Mouse (Mus musculus) CH12.LX (cell line): ENCODE results near the gene Pnpla6.

Experiments used
- CHD2 ChIP-seq: IDR thresholded peaks from 2 replicates; pipeline ENCODE4 v1.6.1; 2011; ENCODE audit warnings: low read length, improper control_type of control experiment
- CTCF ChIP-seq, 2 experiments: IDR thresholded peaks in 1 of 2; conservative IDR thresholded peaks in 1 of 2; 2 replicates each; pipeline ENCODE4 v1.5.1; 2011 to 2012; ENCODE audit warnings: low read depth in 2 of 2, low read length in 2 of 2, improper control_type of control experiment in 1 of 2, inconsistent platforms in 1 of 2, mild to moderate bottlenecking in 1 of 2, moderate library complexity in 1 of 2
- ELF1 ChIP-seq: IDR thresholded peaks from 2 replicates; pipeline ENCODE4 v1.6.1; 2014; ENCODE audit warnings: low read depth, mild to moderate bottlenecking, inconsistent platforms, low read length, improper control_type of control experiment
- EP300 ChIP-seq: IDR thresholded peaks from 2 replicates; pipeline ENCODE4 v1.6.1; 2011; ENCODE audit warnings: low read length, improper control_type of control experiment
- HCFC1 ChIP-seq: IDR thresholded peaks from 2 replicates; pipeline ENCODE4 v1.6.1; 2012; ENCODE audit warnings: low read depth, mild to moderate bottlenecking, inconsistent platforms, low read length, improper control_type of control experiment
- MAX ChIP-seq: IDR thresholded peaks from 2 replicates; pipeline ENCODE4 v1.6.1; 2011; ENCODE audit warnings: low read length, improper control_type of control experiment
- MYC ChIP-seq: IDR thresholded peaks from 2 replicates; pipeline ENCODE4 v1.6.1; 2011; ENCODE audit warnings: low read depth, mild to moderate bottlenecking, improper control_type of control experiment, low read length
- PAX5 ChIP-seq: IDR thresholded peaks from 2 replicates; pipeline ENCODE4 v1.6.1; 2012; ENCODE audit warnings: low read length, inconsistent platforms, mixed read lengths
- POLR2A ChIP-seq: IDR thresholded peaks from 2 replicates; pipeline ENCODE4 v1.6.1; 2011; ENCODE audit warnings: low read depth, mild to moderate bottlenecking, improper control_type of control experiment, low read length
- POLR2AphosphoS2 ChIP-seq: IDR thresholded peaks from 2 replicates; pipeline ENCODE4 v1.6.1; 2011; ENCODE audit warnings: low read depth, low read length, improper control_type of control experiment
- RAD21 ChIP-seq: IDR thresholded peaks from 2 replicates; pipeline ENCODE4 v1.6.1; 2011; ENCODE audit warnings: low read depth, mild to moderate bottlenecking, low read length, improper control_type of control experiment, moderate library complexity
- USF1 ChIP-seq: IDR thresholded peaks from 2 replicates; pipeline ENCODE4 v1.6.1; 2014; ENCODE audit warnings: low read depth, mild to moderate bottlenecking, inconsistent platforms, low read length, improper control_type of control experiment
- ZNF384 ChIP-seq: IDR thresholded peaks from 2 replicates; pipeline ENCODE4 v1.6.1; 2012; ENCODE audit warnings: low read depth, low read length, improper control_type of control experiment, inconsistent platforms

- TF ChIP-seq PAX5 = no peak
- no peak for TF ChIP-seq USF1
- TF ChIP-seq EP300 = no peak
- TF ChIP-seq HCFC1 = no peak
- TF ChIP-seq CTCF (conservative IDR thresholded peaks at IDR 0.05 in 1 of 2, IDR thresholded peaks at IDR 0.05 in 1 of 2; ENCODE audit: low read depth in 2 of 2, low read length in 2 of 2) = no peak
- no peak for TF ChIP-seq CHD2
- TF ChIP-seq ELF1 = no peak
- TF ChIP-seq MAX = no peak
- TF ChIP-seq RAD21 = no peak
- TF ChIP-seq MYC = no peak
- no peak for TF ChIP-seq ZNF384
- no peak for TF ChIP-seq POLR2A
- TF ChIP-seq POLR2AphosphoS2 = no peak
Observed at GRCm38 (mm10) chr8:3531936-3532335, 16.8 kb downstream of the Pnpla6 start.
